Mouse (Mus musculus): ENCODE measurements at regions not wholly inside any gene's neighbourhood (a gene's known extent, or its start where the extent isn't known, plus 50 kb on each side); places are given as distances from the start of the nearest gene placed in this dataset.

GRCm38 (mm10) chr6:117572006-117572405 is 269.0 kb upstream of the Zfp637 start:
- DNase-seq (ENCODE audit: low read depth) = no peak

DNA sequence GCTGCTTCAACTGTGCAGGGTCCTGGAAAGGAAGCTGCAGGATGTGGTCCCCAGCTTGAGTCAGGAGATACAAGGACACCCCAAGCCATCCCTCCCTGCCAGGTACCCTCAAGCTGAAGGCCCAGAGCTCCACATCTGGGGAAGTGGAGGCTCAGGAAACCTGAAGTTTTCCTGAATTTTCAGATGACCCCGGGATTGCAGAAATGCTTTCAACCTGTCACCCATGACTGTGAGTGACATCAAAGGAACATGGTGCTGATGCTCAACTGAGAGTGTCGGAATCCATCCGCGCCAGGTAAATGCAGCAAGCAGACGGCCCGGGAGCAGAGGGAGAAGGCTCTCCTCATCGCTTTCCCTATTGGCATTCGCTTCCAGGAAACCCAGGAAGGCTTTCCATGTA is 267.6 kb upstream of the Zfp637 start:
- no peak for DNase-seq (ENCODE audit: low read depth)

DNA sequence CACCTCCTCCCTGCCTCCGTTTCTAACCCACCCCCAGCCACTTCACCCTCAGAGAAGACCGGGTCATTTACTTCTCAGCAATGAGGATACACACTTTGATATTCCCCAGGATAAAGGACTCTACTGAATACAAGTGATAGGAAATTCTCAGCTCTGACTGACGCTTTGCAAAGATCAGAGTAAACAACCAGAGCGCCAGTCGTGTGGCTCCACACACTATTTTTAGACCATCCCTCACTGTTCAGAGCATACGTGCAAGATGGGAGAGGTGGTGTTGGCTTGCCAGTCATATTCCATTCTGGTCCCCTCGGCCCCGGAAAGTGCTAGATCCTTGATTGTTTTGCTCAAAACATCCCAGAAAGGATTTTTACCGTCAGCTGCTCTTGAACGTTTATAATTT is 266.8 kb upstream of the Zfp637 start:
- DNase-seq (ENCODE audit: low read depth) = no peak

DNA sequence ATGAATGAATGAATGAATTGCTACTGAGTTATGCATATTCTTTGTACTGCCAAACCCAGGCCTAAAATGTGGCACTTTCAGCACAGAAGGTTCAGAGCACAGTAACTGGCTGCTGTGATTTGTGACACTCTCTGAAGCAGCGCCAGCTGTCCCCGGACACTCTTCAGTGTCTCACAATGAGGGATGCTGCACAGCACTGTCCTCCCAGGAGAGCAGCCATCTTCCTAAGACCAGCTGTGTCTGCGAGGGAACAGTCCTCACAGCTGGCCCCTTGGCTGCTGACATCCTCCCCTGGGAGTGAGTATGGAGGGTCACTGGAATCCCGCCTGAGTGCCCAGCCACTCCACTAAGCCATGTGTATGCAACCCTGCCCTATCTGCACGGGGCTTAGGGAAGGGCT is 265.9 kb upstream of the Zfp637 start:
- no peak for DNase-seq (ENCODE audit: low read depth)

- no peak for DNase-seq (ENCODE audit: low read depth)
Observed at GRCm38 (mm10) chr6:117576021-117576420, 265.0 kb upstream of the Zfp637 start.

- no peak for DNase-seq (ENCODE audit: low read depth)
Observed at GRCm38 (mm10) chr6:117577539-117578521, 263.1 kb upstream of the Zfp637 start.

DNA sequence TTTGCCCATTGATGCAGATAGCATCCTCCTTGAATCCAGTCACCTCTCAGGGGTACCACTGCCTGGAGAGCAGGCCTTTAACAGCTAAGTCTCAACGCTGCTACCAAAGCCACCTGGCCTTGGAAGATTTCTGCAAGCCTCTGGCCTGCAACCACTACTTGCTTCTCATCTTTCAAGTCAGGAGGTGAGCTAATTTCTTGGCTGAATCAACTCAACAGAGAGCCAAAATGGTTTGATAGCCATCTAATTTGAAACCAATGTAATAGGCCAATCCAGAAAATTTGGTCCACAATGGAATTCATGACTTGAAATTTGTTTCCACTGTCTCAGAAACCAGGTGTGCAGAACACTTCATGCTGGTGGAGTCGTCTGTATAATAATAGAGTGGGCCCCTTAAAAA is 260.0 kb upstream of the Zfp637 start:
- no peak for DNase-seq (ENCODE audit: low read depth)

DNA sequence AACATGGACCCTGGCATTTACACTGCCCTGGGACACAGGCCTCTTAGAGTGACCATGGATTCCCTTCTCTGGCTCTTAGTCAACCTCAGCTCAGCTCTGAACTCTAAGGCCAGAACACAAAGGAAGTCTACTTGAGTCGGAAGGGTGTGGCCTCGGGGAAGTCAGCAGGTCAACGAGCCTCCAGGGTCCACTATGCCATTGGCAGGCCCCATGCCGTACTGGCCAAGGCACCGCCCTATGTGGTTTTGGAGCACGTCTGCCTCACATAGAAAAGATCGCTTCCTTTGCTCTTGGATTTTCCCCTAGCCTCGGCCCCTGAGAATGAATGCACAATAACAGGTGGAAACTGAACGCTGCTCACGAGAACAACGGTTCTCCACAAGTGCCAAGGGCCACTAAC is 257.9 kb upstream of the Zfp637 start:
- no peak for DNase-seq (ENCODE audit: low read depth)

GRCm38 (mm10) chr6:117584563-117584962 is 256.4 kb upstream of the Zfp637 start:
- no peak for DNase-seq (ENCODE audit: low read depth)

- no peak for DNase-seq (ENCODE audit: low read depth)
Observed at GRCm38 (mm10) chr6:117596166-117596840, 244.7 kb upstream of the Zfp637 start.

DNA sequence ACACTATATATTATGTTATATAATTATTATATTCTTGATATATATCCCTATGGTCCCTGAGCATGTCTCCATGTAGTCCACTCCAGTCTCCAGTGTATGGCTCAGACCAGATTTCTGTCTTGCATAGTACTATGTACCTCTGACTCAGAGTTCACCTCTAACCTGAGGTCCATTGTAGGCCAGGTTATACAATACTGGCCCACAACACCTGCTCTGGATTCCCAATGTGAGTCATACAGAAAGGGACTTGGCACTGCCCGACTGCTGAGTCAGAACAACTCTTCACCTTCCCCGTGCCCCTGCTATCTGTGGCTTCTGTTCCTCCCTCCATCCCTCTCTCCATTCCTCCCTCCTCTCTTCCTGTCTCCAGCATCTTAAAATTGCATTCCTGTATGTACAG is 236.1 kb upstream of the Zfp637 start:
- DNase-seq (ENCODE audit: low read depth) = no peak

DNA sequence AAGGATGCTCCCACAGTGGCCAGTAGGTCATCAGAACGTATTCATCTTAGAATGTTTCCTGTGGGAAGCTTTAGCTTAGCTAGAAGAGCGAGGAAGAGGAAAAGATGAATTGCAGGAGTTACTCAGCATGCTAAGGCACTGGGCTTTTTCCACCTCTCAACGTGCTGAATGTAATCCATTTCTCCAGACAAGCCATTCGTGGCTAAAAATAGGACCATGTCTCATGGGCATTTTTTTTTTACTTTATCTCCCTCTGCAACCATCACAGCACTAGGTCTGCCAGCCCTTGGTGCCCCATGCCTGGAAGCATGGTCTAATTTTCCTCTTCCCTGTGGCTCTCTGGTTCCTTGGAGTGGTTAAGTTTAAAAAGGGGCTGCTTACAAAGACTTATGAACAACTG is 235.3 kb upstream of the Zfp637 start:
- no peak for DNase-seq (ENCODE audit: low read depth)

GRCm38 (mm10) chr6:117606211-117606610 is 234.8 kb upstream of the Zfp637 start:
- DNase-seq (ENCODE audit: low read depth) = no peak

- no peak for DNase-seq (ENCODE audit: low read depth)
Observed at GRCm38 (mm10) chr6:117607023-117607422, 234.0 kb upstream of the Zfp637 start.

DNA sequence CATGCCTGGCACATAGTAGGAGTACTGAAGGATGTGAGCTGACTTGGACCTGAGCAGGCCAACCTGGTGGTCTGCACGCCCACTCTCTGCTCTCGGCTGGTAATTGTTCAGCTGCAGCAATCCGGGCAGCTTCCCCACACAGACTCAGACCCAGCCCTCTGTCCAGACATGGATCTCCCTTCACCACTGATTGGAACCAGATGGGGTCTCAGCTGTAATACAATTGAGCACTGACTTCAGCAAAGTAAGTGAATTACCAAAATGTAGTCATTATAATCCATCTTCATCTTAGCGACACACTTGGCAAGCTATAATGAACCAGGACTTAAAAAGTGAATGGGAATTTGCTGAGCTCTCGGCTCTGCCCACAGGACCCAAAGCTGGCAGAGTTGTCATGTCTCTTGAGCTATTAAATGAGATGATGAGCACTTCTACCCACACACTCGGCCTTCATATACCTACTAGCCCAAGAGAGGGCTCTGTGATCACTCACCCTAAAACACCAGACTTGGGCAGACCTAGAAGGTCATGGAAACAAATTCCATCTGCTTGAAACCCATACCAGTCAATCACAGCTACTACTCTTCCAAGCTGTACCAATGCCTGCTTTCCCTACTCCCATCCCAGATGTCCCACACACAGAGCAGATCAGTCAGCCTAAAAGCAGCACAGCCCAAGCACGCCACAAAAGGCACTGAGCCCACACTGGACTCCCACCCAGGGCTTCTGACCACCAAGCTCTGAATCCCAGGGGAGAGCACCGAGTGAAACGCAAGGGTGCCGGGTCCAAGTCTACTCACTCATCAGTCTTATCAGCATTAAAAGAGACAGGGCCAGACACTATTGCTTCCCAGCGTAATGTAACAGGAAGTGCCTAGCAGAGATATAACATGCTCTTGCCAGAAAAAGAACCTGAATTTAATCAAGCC is 231.2 kb upstream of the Zfp637 start:
- DNase-seq (ENCODE audit: low read depth) = no peak

DNA sequence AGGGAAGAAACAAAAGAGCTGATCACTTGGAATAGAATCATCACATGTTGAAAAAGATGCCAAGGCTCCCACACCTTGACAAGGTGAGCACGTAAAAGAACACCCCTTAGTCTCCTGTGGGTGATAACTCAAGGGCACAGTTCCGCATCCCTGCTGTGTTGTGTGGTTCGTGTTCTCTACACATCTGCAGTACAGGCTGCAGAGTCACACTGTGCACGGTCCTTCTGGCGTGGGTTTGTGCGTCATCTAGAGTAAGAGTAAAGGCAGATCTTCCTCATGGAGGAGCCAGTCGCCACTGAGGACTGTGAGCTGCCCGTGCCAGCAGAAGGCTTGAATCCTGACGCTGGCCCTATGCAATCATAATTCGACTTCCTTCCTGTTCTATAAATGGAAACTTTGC is 229.7 kb upstream of the Zfp637 start:
- no peak for DNase-seq (ENCODE audit: low read depth)

GRCm38 (mm10) chr6:117611965-117612364 is 229.0 kb upstream of the Zfp637 start:
- DNase-seq (ENCODE audit: low read depth) = no peak

DNA sequence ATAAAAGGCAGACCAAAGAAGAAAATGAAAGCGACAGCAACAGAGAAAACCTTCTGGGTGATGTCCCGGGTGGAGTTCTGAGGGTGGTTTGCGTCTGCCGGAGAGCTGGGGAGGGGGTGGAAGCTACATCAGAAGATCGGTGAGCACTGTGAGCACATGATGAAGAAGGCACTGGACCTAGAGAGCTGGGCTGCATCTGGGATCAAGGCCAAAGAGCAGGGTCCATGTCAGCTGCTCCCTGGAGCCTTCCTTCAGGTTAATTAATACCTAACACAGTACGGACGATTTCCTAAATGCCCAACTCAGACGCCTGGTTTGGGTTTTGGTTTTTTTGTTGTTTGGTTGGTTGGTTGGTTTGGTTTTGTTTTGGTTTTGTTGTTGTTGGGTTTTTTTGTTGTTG is 228.6 kb upstream of the Zfp637 start:
- no peak for DNase-seq (ENCODE audit: low read depth)

GRCm38 (mm10) chr6:117613656-117614350 is 227.2 kb upstream of the Zfp637 start:
- no peak for DNase-seq (ENCODE audit: low read depth)

DNA sequence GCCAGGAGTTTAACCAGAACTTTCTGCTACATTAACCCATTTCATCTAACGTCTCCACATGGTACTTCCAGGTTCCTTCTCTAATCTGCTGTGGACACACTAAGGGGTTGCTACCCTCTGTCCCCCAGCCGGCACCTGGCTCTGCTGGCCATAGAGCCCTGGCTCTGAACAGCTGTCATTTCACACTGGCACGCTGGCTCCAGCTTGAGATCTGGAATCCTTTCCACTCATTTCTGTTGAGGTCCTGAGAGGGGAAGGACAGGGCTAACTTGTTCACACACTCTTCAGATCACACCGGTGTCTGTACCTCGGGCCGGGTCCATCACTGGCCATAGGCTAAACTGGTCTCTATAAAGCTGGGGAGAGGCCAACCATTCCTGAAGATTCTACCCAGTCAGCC is 226.6 kb upstream of the Zfp637 start:
- DNase-seq (ENCODE audit: low read depth) = no peak

GRCm38 (mm10) chr6:117617168-117617567 is 223.8 kb upstream of the Zfp637 start:
- no peak for DNase-seq (ENCODE audit: low read depth)

DNA sequence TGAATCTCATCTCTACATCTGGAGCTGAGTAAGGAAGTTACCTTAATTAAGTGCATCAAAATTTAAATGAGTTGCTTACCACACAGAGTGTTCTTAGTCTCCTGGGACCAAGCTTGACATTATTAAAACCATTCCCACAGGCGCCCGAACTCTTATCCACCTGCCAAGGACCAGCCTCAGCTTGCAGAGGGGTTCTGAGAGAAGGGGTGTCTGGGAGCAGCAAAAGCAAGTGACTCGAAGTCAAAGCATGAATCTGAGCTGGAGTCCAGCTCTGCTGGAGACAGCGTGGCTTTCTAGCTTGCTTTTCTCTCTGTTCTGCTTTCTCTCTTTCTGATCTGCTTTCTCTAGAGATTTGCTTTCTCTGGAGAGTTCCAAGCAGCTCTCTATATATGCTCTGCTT is 223.0 kb upstream of the Zfp637 start:
- no peak for DNase-seq (ENCODE audit: low read depth)
